Mouse (Mus musculus) stomach, embryonic 15.5 days (tissue): ENCODE measurements around the gene Tufm. TPM values are rescaled to one million over a fixed set of nuclear protein-coding genes. Genes with fewer than 3 reads are reported as not detected.
"Not testable (repeated sequence)": the region's sequence is repeated elsewhere in the genome, so short reads cannot be mapped to it uniquely, and the experiment has no call there.

Experiments
- ATAC-seq: fragments of 200-750 bp; cut with Nextera tagmentation; 2 replicates; pipeline ENCODE4 v1.8.0; 2017; ENCODE audit warnings: low read depth, moderate number of reproducible peaks, moderate TSS enrichment; ENCODE audit not compliant: insufficient read depth, low FRiP score
- H3K27ac ChIP-seq: fragments of 300-500 bp; sonication (generic); 2 replicates; pipeline ENCODE4 v1.5.1; 2015; ENCODE audit warnings: mild to moderate bottlenecking, inconsistent platforms
- H3K27me3 ChIP-seq: fragments of 300-500 bp; sonication (generic); replicated peaks from 2 replicates; pipeline ENCODE4 v1.6.1; 2015; ENCODE audit warnings: inconsistent platforms
- H3K36me3 ChIP-seq: fragments of 300-500 bp; sonication (generic); 2 replicates; pipeline ENCODE4 v1.6.1; 2015; ENCODE audit warnings: inconsistent platforms
- H3K4me1 ChIP-seq: fragments of 300-500 bp; sonication (generic); 2 replicates; pipeline ENCODE4 v1.6.1; 2015; ENCODE audit warnings: inconsistent platforms
- H3K4me2 ChIP-seq: fragments of 300-500 bp; sonication (generic); 2 replicates; pipeline ENCODE4 v1.6.1; 2015; ENCODE audit warnings: mild to moderate bottlenecking, inconsistent platforms
- H3K4me3 ChIP-seq: fragments of 300-500 bp; sonication (generic); replicated peaks from 2 replicates; pipeline ENCODE4 v1.5.1; 2015; ENCODE audit warnings: inconsistent platforms
- H3K9ac ChIP-seq: fragments of 300-500 bp; sonication (generic); 2 replicates; pipeline ENCODE4 v1.6.1; 2015; ENCODE audit warnings: inconsistent platforms
- H3K9me3 ChIP-seq: fragments of 300-500 bp; sonication (generic); 2 replicates; pipeline ENCODE4 v1.6.1; 2016; ENCODE audit warnings: inconsistent platforms
- WGBS: fragments of 180-500 bp; shearing (Covaris S2); methylation state at CpG from one replicate; pipeline ENCODE4 v1.1.7; 2015; 5-methylcytosine and 5-hydroxymethylcytosine counted together
- polyA plus RNA-seq: library from polyadenylated mRNA; unstranded; fragments of >200 nt; fragmentation: Nextera tagmentation; extraction: Ambion mirVana; gene quantifications from 2 replicates; pipeline ENCODE4 v1.2.1, GENCODE M21; 2015

Gene Tufm
- polyA plus RNA-seq, 1 experiment from 2014 or later = 149 TPM

DNA sequence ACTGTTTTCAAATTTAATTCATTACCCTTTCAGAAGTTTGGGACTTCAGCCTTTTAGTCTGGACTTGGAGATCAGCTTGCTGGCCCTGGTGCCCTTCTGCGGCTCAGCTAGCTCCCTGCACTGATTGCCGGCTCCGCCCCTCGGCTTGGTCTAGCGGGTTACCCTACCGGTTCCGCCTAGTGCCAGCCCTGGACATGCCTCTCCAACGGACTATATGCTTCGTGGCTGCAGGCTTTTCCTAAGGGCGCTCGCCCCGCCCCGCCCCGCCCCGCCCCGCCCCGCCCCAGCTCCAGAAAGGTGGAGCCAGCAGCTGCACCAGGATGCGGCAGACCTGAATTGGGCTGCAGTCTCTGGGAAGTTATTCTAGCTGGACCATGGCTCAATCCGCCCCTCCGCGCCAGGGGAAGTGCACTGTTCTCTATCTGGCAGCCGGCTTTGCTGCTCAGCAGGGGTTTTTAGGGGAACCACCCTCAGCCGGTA, 4.7 kb upstream of the Tufm start:
- H3K9ac ChIP-seq = peak overlapping the region; percentile 40; the same call in 1 of the 2 replicates
- no peaks in the 10 kb centered on the region for H3K36me3 ChIP-seq
- peak overlapping the region; percentile 84 for H3K4me2 ChIP-seq
- H3K27ac ChIP-seq = peak overlapping the region; percentile 87
- peak overlapping the region; percentile 37 for H3K4me3 ChIP-seq
- under 1% methylated on average over 23 of the region's 23 CpGs for WGBS
- ATAC-seq = peak; percentile 92
- no peaks in the 10 kb centered on the region for H3K9me3 ChIP-seq
- H3K27me3 ChIP-seq = no peaks in the 10 kb centered on the region
- H3K4me1 ChIP-seq = 0 out of 2 replicates have a peak, but pooled peaks cover 7% of the 10 kb centered on the region

- H3K4me1 ChIP-seq = peaks cover 11% of the 10 kb centered on the region
- peak overlapping the region; percentile 73 for H3K4me3 ChIP-seq
- H3K27me3 ChIP-seq, ATAC-seq, H3K9me3 ChIP-seq, H3K27ac ChIP-seq: not testable (repeated sequence)
- 16% methylated on average over 25 of the region's 25 CpGs for WGBS
- H3K9ac ChIP-seq = peak overlapping the region; percentile 74
- peaks cover 21% of the 10 kb centered on the region for H3K36me3 ChIP-seq
- peak overlapping the region; percentile 90 for H3K4me2 ChIP-seq
These were observed 640 bp downstream of the Tufm start for GRCm38 (mm10) chr7:126487617-126488385.

DNA sequence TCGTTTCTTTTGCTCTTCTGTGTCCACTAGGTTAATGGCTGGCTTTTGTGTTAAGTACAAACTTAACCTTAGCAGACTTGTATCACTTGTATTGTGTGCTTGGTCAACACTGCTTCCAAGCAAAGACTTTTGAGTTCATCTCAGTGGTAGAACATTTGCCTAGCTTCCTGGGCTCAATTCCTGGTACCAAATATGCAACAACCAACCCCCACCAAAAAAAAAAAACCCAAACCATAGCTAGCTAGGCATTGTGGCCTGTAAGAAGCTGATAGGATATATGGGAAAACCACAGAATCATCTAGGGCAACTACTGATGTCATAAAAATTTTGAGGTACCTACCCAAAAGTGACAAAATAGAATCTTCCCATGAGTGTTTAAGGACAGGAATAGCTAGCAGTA, 3.8 kb downstream of the Tufm start:
- peaks cover 51% of the 10 kb centered on the region for H3K36me3 ChIP-seq

GRCm38 (mm10) chr7:126491973-126492372, 4.8 kb downstream of the Tufm start:
- peaks cover 6% of the 10 kb centered on the region for H3K4me1 ChIP-seq
- H3K9me3 ChIP-seq = no peaks in the 10 kb centered on the region
- no peak overlapping the region for H3K4me3 ChIP-seq
- peaks cover 61% of the 10 kb centered on the region for H3K36me3 ChIP-seq
- ATAC-seq = no peak
- H3K27me3 ChIP-seq = no peaks in the 10 kb centered on the region
- H3K27ac ChIP-seq = no peak overlapping the region; the same call in 1 of the 2 replicates
- H3K4me2 ChIP-seq = no peak overlapping the region
- H3K9ac ChIP-seq = no peak overlapping the region
- 54% methylated on average over 11 of the region's 11 CpGs for WGBS

More for the DNA sequence above, 3.8 kb downstream of the Tufm start:
- no peak overlapping the region for H3K9ac ChIP-seq
- H3K4me2 ChIP-seq = no peak overlapping the region
- H3K27me3 ChIP-seq = no peaks in the 10 kb centered on the region
- H3K27ac ChIP-seq = no peak overlapping the region
- H3K4me3 ChIP-seq = no peak overlapping the region
- no peaks in the 10 kb centered on the region for H3K9me3 ChIP-seq
- no peak for ATAC-seq
- 52% methylated on average over 1 of the region's 1 CpGs for WGBS
- peaks cover 6% of the 10 kb centered on the region for H3K4me1 ChIP-seq

GRCm38 (mm10) chr7:126494120-126494519, 7.0 kb downstream of the Tufm start:
- 83% methylated on average over 6 of the region's 6 CpGs for WGBS
- ATAC-seq = no peak

DNA sequence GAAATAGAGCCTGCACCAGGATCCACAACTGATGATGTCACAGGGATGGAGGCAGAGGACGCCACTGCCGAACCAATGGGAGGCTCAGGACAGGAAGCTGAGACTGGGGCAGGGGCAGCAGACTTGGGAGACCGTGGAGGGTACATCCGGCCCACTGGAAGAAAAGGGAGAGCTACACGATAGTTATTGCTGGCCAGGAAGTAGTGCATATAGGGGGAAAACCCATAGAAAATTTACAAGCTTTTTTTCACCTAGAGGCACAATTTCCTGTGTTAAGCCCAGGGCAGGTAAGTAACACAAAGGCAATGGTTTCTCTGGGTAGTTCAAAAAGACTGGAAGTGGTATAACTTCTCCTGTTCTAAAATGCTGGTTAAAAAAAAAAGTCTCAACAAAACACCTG, 9.3 kb downstream of the Tufm start:
- no peak overlapping the region for H3K4me2 ChIP-seq
- no peaks in the 10 kb centered on the region for H3K4me1 ChIP-seq
- H3K9me3 ChIP-seq = no peaks in the 10 kb centered on the region
- H3K27me3 ChIP-seq = no peaks in the 10 kb centered on the region
- WGBS = 89% methylated on average over 5 of the region's 5 CpGs
- peaks cover 87% of the 10 kb centered on the region for H3K36me3 ChIP-seq
- H3K4me3 ChIP-seq = no peak overlapping the region
- H3K9ac ChIP-seq = no peak overlapping the region
- no peak overlapping the region for H3K27ac ChIP-seq
- ATAC-seq = no peak

More at GRCm38 (mm10) chr7:126494120-126494519, 7.0 kb downstream of the Tufm start:
- Histone ChIP-seq H3K9me3 (no peaks in the 10 kb centered on the region), H3K4me1 (no peaks in the 10 kb centered on the region), H3K4me3 (no peak overlapping the region), H3K9ac (no peak overlapping the region), H3K27ac (no peak overlapping the region), H3K27me3 (no peaks in the 10 kb centered on the region), H3K36me3 (peaks cover 78% of the 10 kb centered on the region), H3K4me2 (no peak overlapping the region)

GRCm38 (mm10) chr7:126497966-126498365, 10.8 kb downstream of the Tufm start:
- Histone ChIP-seq H3K36me3 (peaks cover 74% of the 10 kb centered on the region), H3K9me3 (no peaks in the 10 kb centered on the region), H3K4me1 (no peaks in the 10 kb centered on the region), H3K9ac (no peak overlapping the region), H3K4me3 (no peak overlapping the region), H3K27ac (no peak overlapping the region), H3K27me3 (no peaks in the 10 kb centered on the region), H3K4me2 (no peak overlapping the region)
- ATAC-seq = no peak
- 88% methylated on average over 12 of the region's 12 CpGs for WGBS

GRCm38 (mm10) chr7:126499416-126499815, 12.3 kb downstream of the Tufm start:
- Histone ChIP-seq H3K27me3 (no peaks in the 10 kb centered on the region), H3K4me3 (no peak overlapping the region), H3K36me3 (peaks cover 59% of the 10 kb centered on the region), H3K9me3 (no peaks in the 10 kb centered on the region), H3K9ac (no peak overlapping the region), H3K27ac (no peak overlapping the region), H3K4me2 (no peak overlapping the region), H3K4me1 (no peaks in the 10 kb centered on the region)
- ATAC-seq = no peak
- WGBS = 94% methylated on average over 7 of the region's 7 CpGs

DNA sequence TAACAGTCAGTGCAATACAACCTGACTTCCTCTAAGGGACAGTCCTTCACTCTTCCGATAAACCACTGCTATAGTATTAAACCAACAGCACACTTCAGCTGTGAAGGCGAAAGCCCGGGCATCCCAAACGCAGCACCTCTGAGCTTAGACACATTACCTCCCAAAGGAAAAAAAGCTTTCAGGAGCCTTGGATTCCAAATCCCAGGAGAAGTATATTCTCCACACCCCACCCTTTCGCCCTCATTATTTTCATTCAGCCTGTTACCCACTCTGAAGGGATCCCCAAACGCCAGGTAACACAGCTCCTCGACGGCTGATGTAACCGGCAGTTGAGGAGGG, 14.5 kb downstream of the Tufm start:
- Histone ChIP-seq H3K27ac (peak overlapping the region; percentile 100), H3K36me3 (peaks cover 38% of the 10 kb centered on the region), H3K9ac (peak overlapping the region; percentile 19), H3K4me3 (peak overlapping the region; percentile 100), H3K4me1 (no peaks in the 10 kb centered on the region), H3K4me2 (peak overlapping the region; percentile 63), H3K27me3 (no peaks in the 10 kb centered on the region), H3K9me3 (no peaks in the 10 kb centered on the region)
- 3% methylated on average over 9 of the region's 9 CpGs for WGBS
- no peak for ATAC-seq

DNA sequence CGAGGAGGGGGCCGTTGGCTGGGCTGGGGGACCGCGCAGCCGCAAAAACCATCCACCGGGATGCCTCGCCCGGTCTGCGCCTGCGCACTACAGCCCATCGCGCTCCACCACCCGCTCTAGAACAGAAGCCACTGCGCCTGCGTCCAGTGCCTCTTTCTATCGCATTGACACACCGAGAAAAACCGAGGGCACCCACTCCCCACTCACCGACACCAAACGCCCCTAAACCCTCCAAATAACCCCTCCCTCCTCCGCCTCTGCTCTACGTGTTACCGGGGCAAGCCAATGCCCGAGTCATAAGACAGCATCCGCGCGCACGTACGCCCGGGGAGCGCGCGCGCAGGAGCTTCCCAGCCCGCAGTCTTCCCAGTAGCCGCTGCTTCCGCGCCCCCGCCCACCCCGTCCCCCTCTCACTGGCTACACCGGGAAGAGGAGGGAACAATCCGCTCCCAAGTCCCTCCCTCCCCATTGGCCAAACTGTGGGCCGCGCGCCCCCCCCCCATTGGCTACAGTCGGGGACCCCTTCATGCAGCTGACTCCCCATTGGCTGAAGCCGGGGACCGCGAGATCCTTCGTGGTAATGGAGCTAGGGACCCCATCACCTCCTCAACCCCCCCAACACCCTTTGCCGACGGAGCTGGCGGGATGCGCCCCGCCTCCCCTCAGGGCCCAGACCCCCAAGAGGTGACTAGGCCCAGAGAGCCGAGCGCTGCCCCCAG, 15.0 kb downstream of the Tufm start:
- under 1% methylated on average over 55 of the region's 57 CpGs for WGBS
- ATAC-seq = peak; percentile 85
- Histone ChIP-seq H3K4me2 (peak overlapping the region; percentile 63), H3K9ac (peak overlapping the region; percentile 100), H3K36me3 (peaks cover 33% of the 10 kb centered on the region), H3K27me3 (no peaks in the 10 kb centered on the region), H3K4me3 (peak overlapping the region; percentile 100), H3K27ac (peak overlapping the region; percentile 100), H3K9me3 (no peaks in the 10 kb centered on the region), H3K4me1 (no peaks in the 10 kb centered on the region)

- WGBS = under 1% methylated on average over 40 of the region's 40 CpGs
- peaks cover 27% of the 10 kb centered on the region; the same call in 1 of the 2 replicates for H3K36me3 ChIP-seq
- no peaks in the 10 kb centered on the region for H3K4me1 ChIP-seq
- H3K27ac ChIP-seq = peak overlapping the region; percentile 100
- no peak for ATAC-seq
- peak overlapping the region; percentile 63 for H3K4me2 ChIP-seq
- no peaks in the 10 kb centered on the region for H3K9me3 ChIP-seq
- H3K27me3 ChIP-seq = no peaks in the 10 kb centered on the region
- H3K9ac ChIP-seq = peak overlapping the region; percentile 100
- H3K4me3 ChIP-seq = peak overlapping the region; percentile 100
These were observed 15.6 kb downstream of the Tufm start for GRCm38 (mm10) chr7:126502751-126503150.
